Mouse (Mus musculus): Measurements from ENCODE around the gene H2-M10.3. TPM values are rescaled to one million over a fixed set of nuclear protein-coding genes. Genes with fewer than 3 reads are reported as not detected.
"Not testable (repeated sequence)": the region's sequence is repeated elsewhere in the genome, so short reads cannot be mapped to it uniquely, and the experiment has no call there.

H2-M10.3 gene
- not detected for polyA plus RNA-seq (2012; fragmentation: generic; extraction: Trizol)

DNA sequence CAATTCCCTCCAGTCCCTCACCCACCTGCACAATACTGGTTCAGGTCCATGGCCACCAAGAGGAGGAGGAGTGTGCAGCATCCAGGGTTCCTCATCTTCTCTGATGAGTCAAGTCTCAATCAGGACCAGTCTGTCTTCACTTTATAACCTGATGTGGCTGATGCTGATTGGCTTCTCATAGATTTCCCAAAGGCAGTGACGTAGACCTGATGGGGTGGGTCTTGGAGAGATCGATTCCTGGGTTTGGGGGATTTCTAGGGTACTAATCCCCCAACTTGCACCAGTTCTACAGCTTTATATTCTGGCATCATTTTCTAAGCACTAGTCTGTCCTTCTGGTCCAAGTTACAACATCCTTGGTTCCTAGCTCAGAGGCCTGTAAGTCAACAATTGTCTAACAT is at the start of gene H2-M10.3:
Gene H2-M10.3 (minus strand): TSS at position 101 of the 400 bp plus-strand sequence.
- H3K4me3 ChIP-seq: not testable (repeated sequence)

DNA sequence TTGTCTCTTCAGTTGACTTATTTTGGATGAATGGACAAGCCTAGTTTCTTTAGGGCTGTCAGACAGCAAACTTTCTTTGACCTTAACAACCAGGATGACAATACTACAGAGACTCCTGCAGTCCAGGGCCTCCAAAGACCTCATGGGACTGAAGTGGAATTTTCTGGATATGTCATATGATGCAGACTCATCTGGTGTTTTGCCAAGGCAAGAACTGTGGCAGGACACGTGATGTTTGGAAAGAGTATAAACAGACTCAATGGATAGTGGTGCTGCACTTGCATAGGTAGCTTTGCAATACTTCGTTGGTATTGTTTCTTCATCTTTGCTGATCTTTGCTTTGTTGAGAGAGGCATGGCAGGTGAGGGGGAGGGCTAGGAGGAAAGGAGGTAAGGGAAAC is 49.2 kb upstream of the H2-M10.3 start:
- Histone ChIP-seq H3ac (ENCODE audit: control insufficient read depth, insufficient read length) (no peak overlapping the region), H3K36me3 (ENCODE audit: control insufficient read depth, insufficient read depth) (no peaks in the 10 kb centered on the region), H3K4me3 (no peak overlapping the region), H3K79me2 (ENCODE audit: control insufficient read depth, insufficient read depth) (no peaks in the 10 kb centered on the region), H3K4me2 (ENCODE audit: low read depth) (no peak overlapping the region), H3K27me3 (ENCODE audit: control insufficient read depth, insufficient read depth, insufficient read length) (no peaks in the 10 kb centered on the region)
- TF ChIP-seq REST (IDR thresholded peaks at IDR 0.05; ENCODE audit: insufficient read depth, insufficient read length) (no peak), MYOD1 (IDR thresholded peaks at IDR 0.05; ENCODE audit: control insufficient read depth in 1 of 3, insufficient read length in 2 of 3, low read depth in 2 of 3) (no peak), POLR2A (IDR thresholded peaks at IDR 0.05; ENCODE audit: insufficient read length, low read depth) (no peak), MAX (IDR thresholded peaks at IDR 0.05; ENCODE audit: low read depth) (no peak), SRF (IDR thresholded peaks at IDR 0.05; ENCODE audit: control insufficient read depth, insufficient read length, low read depth) (no peak), E2F4 (IDR thresholded peaks at IDR 0.05; ENCODE audit: insufficient read depth) (no peak), TCF12 (IDR thresholded peaks at IDR 0.05; ENCODE audit: insufficient read depth, poor library complexity, severe bottlenecking) (no peak), TCF3 (IDR thresholded peaks at IDR 0.05; ENCODE audit: insufficient read length, low read depth) (no peak), USF1 (IDR thresholded peaks at IDR 0.05; ENCODE audit: low read depth) (no peak), MYOG (IDR thresholded peaks at IDR 0.05; ENCODE audit: control insufficient read depth in 1 of 3, insufficient read depth in 1 of 3, insufficient read length in 2 of 3, low read depth in 2 of 3) (no peak), POLR2AphosphoS2 (IDR thresholded peaks at IDR 0.05; ENCODE audit: insufficient read length, low read depth) (no peak)

More for the DNA sequence above, at the start of gene H2-M10.3:
- not testable (repeated sequence) for H3K4me2 ChIP-seq (ENCODE audit: low read depth); H3K36me3 ChIP-seq (ENCODE audit: control insufficient read depth, insufficient read depth); H3K79me2 ChIP-seq (ENCODE audit: control insufficient read depth, insufficient read depth); H3ac ChIP-seq (ENCODE audit: control insufficient read depth, insufficient read length); H3K27me3 ChIP-seq (ENCODE audit: control insufficient read depth, insufficient read depth, insufficient read length)

DNA sequence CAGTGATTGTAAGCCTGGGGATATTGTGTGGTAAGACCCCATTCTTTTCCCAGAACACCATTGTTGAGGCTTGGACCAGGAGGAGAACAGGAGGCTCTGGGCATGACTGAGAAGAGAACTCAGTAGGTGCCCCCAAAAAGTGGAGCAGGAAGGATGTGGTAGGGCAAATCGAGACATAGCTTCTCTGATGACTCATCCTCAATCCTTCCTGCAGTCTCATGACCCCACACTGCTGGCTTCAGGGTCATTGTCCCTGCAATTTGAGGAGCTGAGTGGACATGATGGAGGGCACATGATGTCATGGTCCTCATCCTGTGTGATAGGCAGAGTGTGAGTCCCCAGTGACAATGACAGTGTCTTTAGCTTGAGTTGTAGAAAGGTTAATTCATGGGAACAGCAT is 47.2 kb upstream of the H2-M10.3 start:
- H3K79me2 ChIP-seq (ENCODE audit: control insufficient read depth, insufficient read depth): no peaks in the 10 kb centered on the region
- H3K27me3 ChIP-seq (ENCODE audit: control insufficient read depth, insufficient read depth, insufficient read length): no peaks in the 10 kb centered on the region
- TF ChIP-seq POLR2A (IDR thresholded peaks at IDR 0.05; ENCODE audit: insufficient read length, low read depth): no peak
- TF ChIP-seq TCF3 (IDR thresholded peaks at IDR 0.05; ENCODE audit: insufficient read length, low read depth): no peak
- TF ChIP-seq TCF12 (IDR thresholded peaks at IDR 0.05; ENCODE audit: insufficient read depth, poor library complexity, severe bottlenecking): no peak
- TF ChIP-seq USF1 (IDR thresholded peaks at IDR 0.05; ENCODE audit: low read depth): no peak
- TF ChIP-seq MYOD1 (IDR thresholded peaks at IDR 0.05; ENCODE audit: control insufficient read depth in 1 of 3, insufficient read length in 2 of 3, low read depth in 2 of 3): no peak
- no peak for TF ChIP-seq POLR2AphosphoS2 (IDR thresholded peaks at IDR 0.05; ENCODE audit: insufficient read length, low read depth)
- TF ChIP-seq CEBPB (IDR thresholded peaks at IDR 0.05; ENCODE audit: insufficient read depth, poor library complexity, severe bottlenecking): no peak
- no peak for TF ChIP-seq REST (IDR thresholded peaks at IDR 0.05; ENCODE audit: insufficient read depth, insufficient read length)
- TF ChIP-seq E2F4 (IDR thresholded peaks at IDR 0.05; ENCODE audit: insufficient read depth): no peak
- no peak for TF ChIP-seq MYOG (IDR thresholded peaks at IDR 0.05; ENCODE audit: control insufficient read depth in 1 of 3, insufficient read depth in 1 of 3, insufficient read length in 2 of 3, low read depth in 2 of 3)
- no peak overlapping the region for H3K4me3 ChIP-seq
- H3ac ChIP-seq (ENCODE audit: control insufficient read depth, insufficient read length): no peak overlapping the region
- no peak overlapping the region for H3K4me2 ChIP-seq (ENCODE audit: low read depth)
- no peaks in the 10 kb centered on the region for H3K36me3 ChIP-seq (ENCODE audit: control insufficient read depth, insufficient read depth)

DNA sequence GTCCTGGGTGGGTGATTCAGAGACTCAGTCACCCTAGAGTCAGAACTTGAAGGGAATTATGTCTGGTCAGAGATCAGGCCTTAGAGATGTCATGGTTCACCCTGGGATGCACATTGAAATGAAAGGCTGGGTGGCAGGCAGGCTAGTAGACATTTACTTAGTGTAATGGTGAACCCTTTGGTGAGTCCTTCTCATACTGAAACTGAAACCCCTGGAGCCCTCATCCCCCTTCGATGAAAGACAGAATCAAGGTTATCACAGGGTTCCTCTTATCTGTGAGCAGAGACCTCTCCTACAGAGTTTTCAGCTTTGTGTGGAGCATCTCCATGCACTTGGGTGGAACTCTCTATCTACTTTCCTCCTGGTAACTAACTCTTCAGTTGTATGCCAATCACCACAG is 46.1 kb upstream of the H2-M10.3 start:
- H3K4me2 ChIP-seq (ENCODE audit: low read depth): no peak overlapping the region
- H3ac ChIP-seq (ENCODE audit: control insufficient read depth, insufficient read length): no peak overlapping the region
- H3K4me3 ChIP-seq: no peak overlapping the region
- no peak for TF ChIP-seq REST (IDR thresholded peaks at IDR 0.05; ENCODE audit: insufficient read depth, insufficient read length)
- TF ChIP-seq MYOG (IDR thresholded peaks at IDR 0.05; ENCODE audit: control insufficient read depth in 1 of 3, insufficient read depth in 1 of 3, insufficient read length in 2 of 3, low read depth in 2 of 3): no peak
- TF ChIP-seq TCF3 (IDR thresholded peaks at IDR 0.05; ENCODE audit: insufficient read length, low read depth): no peak
- TF ChIP-seq POLR2AphosphoS2 (IDR thresholded peaks at IDR 0.05; ENCODE audit: insufficient read length, low read depth): no peak
- no peak for TF ChIP-seq POLR2A (IDR thresholded peaks at IDR 0.05; ENCODE audit: insufficient read length, low read depth)
- no peaks in the 10 kb centered on the region for H3K27me3 ChIP-seq (ENCODE audit: control insufficient read depth, insufficient read depth, insufficient read length)
- no peaks in the 10 kb centered on the region for H3K36me3 ChIP-seq (ENCODE audit: control insufficient read depth, insufficient read depth)
- H3K79me2 ChIP-seq (ENCODE audit: control insufficient read depth, insufficient read depth): no peaks in the 10 kb centered on the region

DNA sequence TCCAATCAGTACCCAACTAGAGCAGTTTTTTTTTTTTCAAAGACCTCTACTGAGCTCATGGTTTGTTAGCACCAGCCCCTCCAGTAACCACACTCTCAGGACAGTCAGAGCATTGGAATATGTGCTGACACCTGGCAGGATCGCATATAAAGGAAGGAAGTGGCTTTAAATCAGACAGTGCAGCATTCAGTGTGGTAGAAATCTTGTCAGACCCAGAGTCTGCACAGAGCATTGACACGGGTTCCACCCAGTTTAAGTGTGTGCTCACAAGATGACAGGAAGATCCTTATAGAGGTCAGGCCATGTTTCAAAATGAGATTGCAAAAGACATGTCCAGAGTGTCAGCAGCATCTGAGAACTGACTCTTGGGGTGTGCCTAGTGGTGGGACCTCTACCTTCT is 21.7 kb upstream of the H2-M10.3 start:
- no peak overlapping the region for H3K4me3 ChIP-seq

DNA sequence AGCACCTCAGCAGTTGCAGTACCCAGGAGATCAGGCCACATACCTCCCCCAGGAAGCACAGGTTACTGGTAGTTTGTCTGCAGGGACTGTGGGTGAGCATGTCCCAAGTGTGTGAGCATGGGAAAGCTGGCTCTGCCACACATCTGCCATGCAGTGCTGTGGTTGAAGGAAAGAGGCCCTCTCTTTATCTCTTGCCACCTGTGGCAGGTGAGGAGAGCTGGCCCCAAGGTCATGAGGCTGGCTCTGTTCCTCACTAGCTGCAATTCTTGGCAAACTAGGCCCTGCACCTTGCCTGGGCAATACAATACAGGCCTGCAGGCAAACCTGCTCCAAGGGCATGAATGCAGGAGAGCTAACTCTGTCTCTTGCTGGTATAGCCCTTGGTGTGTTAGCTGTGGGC is 5.8 kb downstream of the H2-M10.3 start:
- H3K4me2 ChIP-seq (ENCODE audit: low read depth); H3K27me3 ChIP-seq (ENCODE audit: control insufficient read depth, insufficient read depth, insufficient read length); H3ac ChIP-seq (ENCODE audit: control insufficient read depth, insufficient read length); H3K4me3 ChIP-seq; H3K36me3 ChIP-seq (ENCODE audit: control insufficient read depth, insufficient read depth); H3K79me2 ChIP-seq (ENCODE audit: control insufficient read depth, insufficient read depth): not testable (repeated sequence)

More for the DNA sequence above, 21.7 kb upstream of the H2-M10.3 start:
- no peak overlapping the region for H3K4me2 ChIP-seq (ENCODE audit: low read depth)
- H3K79me2 ChIP-seq (ENCODE audit: control insufficient read depth, insufficient read depth): no peaks in the 10 kb centered on the region
- TF ChIP-seq USF1 (IDR thresholded peaks at IDR 0.05; ENCODE audit: low read depth): no peak
- no peak for TF ChIP-seq MYOG (IDR thresholded peaks at IDR 0.05; ENCODE audit: control insufficient read depth in 1 of 3, insufficient read depth in 1 of 3, insufficient read length in 2 of 3, low read depth in 2 of 3)
- no peak for TF ChIP-seq E2F4 (IDR thresholded peaks at IDR 0.05; ENCODE audit: insufficient read depth)
- no peak for TF ChIP-seq POLR2AphosphoS2 (IDR thresholded peaks at IDR 0.05; ENCODE audit: insufficient read length, low read depth)
- no peak for TF ChIP-seq TCF3 (IDR thresholded peaks at IDR 0.05; ENCODE audit: insufficient read length, low read depth)
- TF ChIP-seq REST (IDR thresholded peaks at IDR 0.05; ENCODE audit: insufficient read depth, insufficient read length): no peak
- no peak overlapping the region for H3ac ChIP-seq (ENCODE audit: control insufficient read depth, insufficient read length)
- H3K36me3 ChIP-seq (ENCODE audit: control insufficient read depth, insufficient read depth): no peaks in the 10 kb centered on the region
- H3K27me3 ChIP-seq (ENCODE audit: control insufficient read depth, insufficient read depth, insufficient read length): no peaks in the 10 kb centered on the region

DNA sequence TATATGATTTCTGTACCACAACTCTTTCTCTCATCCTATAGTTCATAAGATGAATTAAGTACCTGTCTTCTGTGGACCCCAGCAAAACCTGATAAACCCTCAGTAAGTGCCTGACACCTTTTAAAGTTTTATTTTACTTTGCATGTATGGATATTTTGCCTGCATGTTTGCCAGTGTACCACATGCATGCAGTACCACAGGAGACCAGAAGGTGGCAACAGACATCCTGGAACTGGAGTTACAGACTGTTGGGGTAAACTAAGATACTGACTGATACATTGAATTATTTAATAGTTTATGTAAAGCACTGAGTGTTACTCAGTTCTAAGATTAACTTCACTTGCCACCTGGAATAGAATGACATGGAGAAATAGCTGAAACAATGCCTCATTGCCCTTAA is 10.7 kb downstream of the H2-M10.3 start:
- not testable (repeated sequence) for H3ac ChIP-seq (ENCODE audit: control insufficient read depth, insufficient read length); H3K27me3 ChIP-seq (ENCODE audit: control insufficient read depth, insufficient read depth, insufficient read length); H3K4me2 ChIP-seq (ENCODE audit: low read depth); H3K79me2 ChIP-seq (ENCODE audit: control insufficient read depth, insufficient read depth); H3K36me3 ChIP-seq (ENCODE audit: control insufficient read depth, insufficient read depth); H3K4me3 ChIP-seq

Measured in myocyte (in vitro differentiated cells).